Mouse (Mus musculus): ENCODE measurements around the gene Tmem217. TPM values are rescaled to one million over a fixed set of nuclear protein-coding genes. Genes with fewer than 3 reads are reported as not detected.

Tmem217 gene
- total RNA-seq, 1 experiment = 0.31 TPM

DNA sequence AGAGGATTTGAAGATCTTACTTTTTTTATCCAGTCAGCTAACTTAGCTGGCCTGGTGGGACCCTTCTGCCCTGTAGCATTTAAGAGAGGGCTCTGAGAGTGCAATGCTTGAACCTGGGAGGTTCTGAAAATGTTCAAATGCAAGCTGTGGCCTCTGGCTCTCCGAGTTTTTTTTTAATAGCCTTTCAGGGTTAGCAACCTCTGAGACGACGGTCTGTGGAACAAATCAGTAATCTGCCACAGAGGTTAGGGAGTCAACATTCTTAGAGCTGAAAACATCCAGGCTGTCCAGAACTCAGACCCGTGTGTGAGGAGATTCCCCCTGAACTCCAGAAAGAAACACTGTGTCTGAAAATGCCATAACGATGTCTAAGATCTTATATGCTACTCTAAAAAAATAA is 6.3 kb upstream of the Tmem217 start:
- Histone ChIP-seq H3K27ac (ENCODE audit: insufficient read depth, low read depth, low read length, poor library complexity, severe bottlenecking) (no peak overlapping the region), H3K9ac (ENCODE audit: insufficient read depth, low read depth, low read length, poor library complexity, severe bottlenecking) (no peak overlapping the region), H3K4me1 (ENCODE audit: control insufficient read depth in 2 of 2, insufficient read depth in 2 of 2, low read length in 2 of 2, poor library complexity in 1 of 2) (0 out of 4 replicates have a peak, but pooled peaks cover 0 to 2% of the 10 kb centered on the region in 2 experiments), H3K4me3 (ENCODE audit: insufficient read depth in 1 of 2, low read depth in 1 of 2, low read length in 2 of 2, poor library complexity in 1 of 2, severe bottlenecking in 1 of 2) (no peak overlapping the region), H3K9me3 (ENCODE audit: control insufficient read depth, insufficient read depth, low read depth, low read length) (0 out of 2 replicates have a peak, but pooled peaks cover 1% of the 10 kb centered on the region), H3K36me3 (ENCODE audit: control insufficient read depth, insufficient read depth, low read length, poor library complexity, severe bottlenecking) (no peaks in the 10 kb centered on the region)
- no peak for TF ChIP-seq CHD2 (IDR thresholded peaks at IDR 0.05; ENCODE audit: low read depth, low read length)
- no peak for TF ChIP-seq MAFK (IDR thresholded peaks at IDR 0.05; ENCODE audit: insufficient read depth, low read depth, low read length)
- TF ChIP-seq HCFC1 (IDR thresholded peaks at IDR 0.05; ENCODE audit: borderline replicate concordance, insufficient read depth, low read length) = no peak
- TF ChIP-seq ZC3H11A (IDR thresholded peaks at IDR 0.05; ENCODE audit: borderline replicate concordance, low read depth, low read length) = no peak
- no peak for TF ChIP-seq ZNF384 (IDR thresholded peaks at IDR 0.05; ENCODE audit: low read depth, low read length)
- in situ Hi-C loops (cut with MboI; ENCODE audit: low sequenced_read_pairs in 2 of 2, unreplicated experiment in 2 of 2) = no loop called here
- DNase-seq (ENCODE audit: low read depth, low spot score) = no peak

DNA sequence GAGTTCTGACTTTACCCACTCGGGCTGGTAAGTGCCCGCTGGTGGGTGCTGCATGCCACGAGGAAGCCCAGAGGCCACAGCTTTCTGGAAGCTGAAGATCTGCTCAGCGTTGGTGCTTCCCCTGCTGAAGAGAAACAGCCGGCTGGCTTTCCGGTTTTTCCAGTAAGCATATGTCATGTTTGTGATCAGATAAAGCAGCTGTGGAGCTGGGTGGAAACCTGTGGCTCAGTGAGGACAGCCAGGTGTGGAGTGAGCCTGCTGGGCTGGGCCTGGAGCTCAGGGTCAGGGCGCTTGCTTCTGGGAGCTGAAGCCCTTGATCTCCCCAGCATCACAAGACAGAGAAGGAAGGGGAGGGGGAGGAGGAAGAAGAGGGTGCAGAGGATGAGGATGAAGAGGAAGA is 4.7 kb upstream of the Tmem217 start:
- H3K27ac ChIP-seq (ENCODE audit: insufficient read depth, low read depth, low read length, poor library complexity, severe bottlenecking) = no peak overlapping the region

DNA sequence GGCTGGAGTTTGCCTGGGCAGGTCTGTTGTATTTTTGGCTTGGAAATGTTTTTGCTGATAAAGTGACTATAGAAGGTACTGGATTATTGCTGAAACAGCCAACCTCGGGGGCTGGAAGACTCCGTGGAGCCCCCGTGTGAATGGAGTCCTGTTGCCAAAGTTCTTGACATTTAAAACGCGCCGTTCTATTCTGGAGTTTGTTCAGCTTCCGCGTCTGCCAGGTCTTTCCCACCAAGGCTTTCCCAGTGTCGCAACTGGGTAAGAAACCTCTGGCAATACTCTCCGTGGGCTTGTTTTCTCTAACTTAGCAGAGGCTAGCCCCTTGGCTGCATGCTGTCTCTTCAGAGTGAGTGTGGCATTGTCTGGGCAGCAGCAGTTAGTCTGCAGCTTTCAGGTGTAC is 4.3 kb upstream of the Tmem217 start:
- DNase-seq (ENCODE audit: low read depth, low spot score) = no peak
- H3K27ac ChIP-seq (ENCODE audit: insufficient read depth, low read depth, low read length, poor library complexity, severe bottlenecking) = no peak overlapping the region
- H3K9me3 ChIP-seq (ENCODE audit: control insufficient read depth, insufficient read depth, low read depth, low read length) = 0 out of 2 replicates have a peak, but pooled peaks cover 1% of the 10 kb centered on the region
- in situ Hi-C loops (cut with MboI; ENCODE audit: low sequenced_read_pairs in 2 of 2, unreplicated experiment in 2 of 2) = no loop called here
- no peaks in the 10 kb centered on the region for H3K4me1 ChIP-seq (ENCODE audit: control insufficient read depth in 2 of 2, insufficient read depth in 2 of 2, low read length in 2 of 2, poor library complexity in 1 of 2)
- no peak overlapping the region for H3K9ac ChIP-seq (ENCODE audit: insufficient read depth, low read depth, low read length, poor library complexity, severe bottlenecking)
- H3K36me3 ChIP-seq (ENCODE audit: control insufficient read depth, insufficient read depth, low read length, poor library complexity, severe bottlenecking) = no peaks in the 10 kb centered on the region
- H3K4me3 ChIP-seq (ENCODE audit: insufficient read depth in 1 of 2, low read depth in 1 of 2, low read length in 2 of 2, poor library complexity in 1 of 2, severe bottlenecking in 1 of 2) = no peak overlapping the region
- TF ChIP-seq ZC3H11A (IDR thresholded peaks at IDR 0.05; ENCODE audit: borderline replicate concordance, low read depth, low read length) = no peak
- TF ChIP-seq HCFC1 (IDR thresholded peaks at IDR 0.05; ENCODE audit: borderline replicate concordance, insufficient read depth, low read length) = no peak
- TF ChIP-seq MAFK (IDR thresholded peaks at IDR 0.05; ENCODE audit: insufficient read depth, low read depth, low read length) = no peak
- TF ChIP-seq CHD2 (IDR thresholded peaks at IDR 0.05; ENCODE audit: low read depth, low read length) = no peak
- no peak for TF ChIP-seq ZNF384 (IDR thresholded peaks at IDR 0.05; ENCODE audit: low read depth, low read length)

More for the DNA sequence above, 4.7 kb upstream of the Tmem217 start:
- Histone ChIP-seq H3K4me1 (ENCODE audit: control insufficient read depth in 2 of 2, insufficient read depth in 2 of 2, low read length in 2 of 2, poor library complexity in 1 of 2) (no peaks in the 10 kb centered on the region), H3K9me3 (ENCODE audit: control insufficient read depth, insufficient read depth, low read depth, low read length) (0 out of 2 replicates have a peak, but pooled peaks cover 1% of the 10 kb centered on the region), H3K4me3 (ENCODE audit: insufficient read depth in 1 of 2, low read depth in 1 of 2, low read length in 2 of 2, poor library complexity in 1 of 2, severe bottlenecking in 1 of 2) (no peak overlapping the region), H3K9ac (ENCODE audit: insufficient read depth, low read depth, low read length, poor library complexity, severe bottlenecking) (no peak overlapping the region), H3K36me3 (ENCODE audit: control insufficient read depth, insufficient read depth, low read length, poor library complexity, severe bottlenecking) (no peaks in the 10 kb centered on the region)
- no peak for TF ChIP-seq HCFC1 (IDR thresholded peaks at IDR 0.05; ENCODE audit: borderline replicate concordance, insufficient read depth, low read length)
- TF ChIP-seq ZNF384 (IDR thresholded peaks at IDR 0.05; ENCODE audit: low read depth, low read length) = no peak
- TF ChIP-seq ZC3H11A (IDR thresholded peaks at IDR 0.05; ENCODE audit: borderline replicate concordance, low read depth, low read length) = no peak
- no peak for TF ChIP-seq CHD2 (IDR thresholded peaks at IDR 0.05; ENCODE audit: low read depth, low read length)
- TF ChIP-seq MAFK (IDR thresholded peaks at IDR 0.05; ENCODE audit: insufficient read depth, low read depth, low read length) = no peak
- in situ Hi-C loops (cut with MboI; ENCODE audit: low sequenced_read_pairs in 2 of 2, unreplicated experiment in 2 of 2) = no loop called here
- DNase-seq (ENCODE audit: low read depth, low spot score) = no peak

DNA sequence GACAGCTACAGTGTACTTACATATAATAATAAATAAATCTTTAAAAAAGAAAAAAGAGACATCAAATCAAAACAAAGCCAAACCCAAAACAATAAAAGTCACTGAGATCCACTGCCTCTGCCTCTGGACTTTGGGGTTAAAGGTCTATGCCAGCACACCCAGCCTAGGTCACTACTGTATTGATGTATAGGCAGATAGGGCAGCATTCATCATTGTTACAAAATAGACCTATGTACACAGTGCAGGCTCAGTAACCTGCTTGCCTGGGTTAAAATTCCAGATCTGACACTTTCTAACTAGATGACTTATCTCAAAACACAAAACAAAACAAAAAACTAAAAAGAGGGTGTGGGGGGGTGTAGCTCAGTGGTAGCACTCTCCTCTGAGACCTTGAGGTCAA is 2.0 kb upstream of the Tmem217 start:
- in situ Hi-C loops (cut with MboI; ENCODE audit: low sequenced_read_pairs in 2 of 2, unreplicated experiment in 2 of 2) = no loop called here
- no peaks in the 10 kb centered on the region; a peak in 1 of 4 replicates for H3K4me1 ChIP-seq (ENCODE audit: control insufficient read depth in 2 of 2, insufficient read depth in 2 of 2, low read length in 2 of 2, poor library complexity in 1 of 2)

More for the DNA sequence above, 2.0 kb upstream of the Tmem217 start:
- Histone ChIP-seq H3K9me3 (ENCODE audit: control insufficient read depth, insufficient read depth, low read depth, low read length) (no peaks in the 10 kb centered on the region), H3K4me3 (ENCODE audit: insufficient read depth in 1 of 2, low read depth in 1 of 2, low read length in 2 of 2, poor library complexity in 1 of 2, severe bottlenecking in 1 of 2) (no peak overlapping the region), H3K36me3 (ENCODE audit: control insufficient read depth, insufficient read depth, low read length, poor library complexity, severe bottlenecking) (no peaks in the 10 kb centered on the region), H3K27ac (ENCODE audit: insufficient read depth, low read depth, low read length, poor library complexity, severe bottlenecking) (no peak overlapping the region), H3K9ac (ENCODE audit: insufficient read depth, low read depth, low read length, poor library complexity, severe bottlenecking) (no peak overlapping the region)
- no peak for TF ChIP-seq ZNF384 (IDR thresholded peaks at IDR 0.05; ENCODE audit: low read depth, low read length)
- TF ChIP-seq CHD2 (IDR thresholded peaks at IDR 0.05; ENCODE audit: low read depth, low read length) = no peak
- no peak for TF ChIP-seq ZC3H11A (IDR thresholded peaks at IDR 0.05; ENCODE audit: borderline replicate concordance, low read depth, low read length)
- TF ChIP-seq MAFK (IDR thresholded peaks at IDR 0.05; ENCODE audit: insufficient read depth, low read depth, low read length) = no peak
- TF ChIP-seq HCFC1 (IDR thresholded peaks at IDR 0.05; ENCODE audit: borderline replicate concordance, insufficient read depth, low read length) = no peak
- no peak for DNase-seq (ENCODE audit: low read depth, low spot score)
